Mouse (Mus musculus): ENCODE measurements around the gene Cdkal1. TPM values are rescaled to one million over a fixed set of nuclear protein-coding genes. Genes with fewer than 3 reads are reported as not detected.

The Cdkal1 gene
- polyA plus RNA-seq, 1 experiment, result 0.50 TPM

DNA sequence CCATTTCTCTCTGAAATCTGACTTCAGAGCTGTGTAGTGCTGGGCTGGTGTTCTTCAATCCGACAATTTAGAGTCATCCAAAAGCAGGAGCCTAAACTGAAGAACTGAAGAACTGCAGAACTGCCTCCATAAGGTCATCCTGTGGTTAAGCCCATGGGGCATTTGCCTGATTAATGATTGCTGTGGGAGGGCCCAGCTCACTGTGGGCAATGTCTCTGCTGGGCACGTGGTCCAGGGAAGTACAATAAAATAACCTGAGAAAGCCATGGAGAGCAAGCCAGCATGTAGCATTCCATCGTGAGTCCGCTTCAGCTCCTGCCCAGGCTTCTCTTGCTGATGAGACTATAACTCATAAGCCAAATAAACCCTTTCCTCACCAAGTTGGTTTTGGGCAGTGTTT, 202.1 kb downstream of the Cdkal1 start:
- Histone ChIP-seq H3K4me3 (replicated peaks) (no peak overlapping the region), H3K4me1 (peaks cover 18% of the 10 kb centered on the region), H3K27me3 (replicated peaks) (no peaks in the 10 kb centered on the region), H3K9me3 (no peaks in the 10 kb centered on the region), H3K36me3 (replicated peaks; ENCODE audit: low read length) (no peaks in the 10 kb centered on the region)
- TF ChIP-seq FLI1 (IDR thresholded peaks at IDR 0.05; ENCODE audit: low read length) (no peak), GATA1 (IDR thresholded peaks at IDR 0.05; ENCODE audit: borderline replicate concordance, low read length) (no peak)

DNA sequence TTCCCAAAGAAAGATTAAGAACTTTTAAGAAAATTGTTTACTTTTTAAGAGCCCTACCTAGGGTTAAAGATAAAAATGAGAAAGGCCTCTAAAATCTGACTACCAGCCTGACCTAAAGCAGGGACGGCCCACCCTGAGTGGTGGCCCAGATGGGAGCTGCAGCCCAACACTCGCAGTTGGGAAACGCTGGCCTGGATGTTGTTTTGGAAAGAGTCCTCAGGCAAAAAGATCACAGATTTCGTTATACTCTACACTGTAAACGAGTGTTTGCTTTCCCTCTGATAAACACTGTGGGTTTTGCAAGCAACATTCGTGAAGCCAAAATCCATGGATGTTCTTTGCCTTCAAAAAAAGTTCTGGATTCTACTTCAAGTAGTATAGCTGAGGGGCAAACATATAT, 202.7 kb downstream of the Cdkal1 start:
- Histone ChIP-seq H3K9me3 (no peaks in the 10 kb centered on the region), H3K36me3 (replicated peaks; ENCODE audit: low read length) (no peaks in the 10 kb centered on the region), H3K4me1 (peaks cover 20% of the 10 kb centered on the region), H3K4me3 (replicated peaks) (no peak overlapping the region), H3K27me3 (replicated peaks) (no peaks in the 10 kb centered on the region)
- TF ChIP-seq GATA1 (IDR thresholded peaks at IDR 0.05; ENCODE audit: borderline replicate concordance, low read length) (no peak), FLI1 (IDR thresholded peaks at IDR 0.05; ENCODE audit: low read length) (no peak)

DNA sequence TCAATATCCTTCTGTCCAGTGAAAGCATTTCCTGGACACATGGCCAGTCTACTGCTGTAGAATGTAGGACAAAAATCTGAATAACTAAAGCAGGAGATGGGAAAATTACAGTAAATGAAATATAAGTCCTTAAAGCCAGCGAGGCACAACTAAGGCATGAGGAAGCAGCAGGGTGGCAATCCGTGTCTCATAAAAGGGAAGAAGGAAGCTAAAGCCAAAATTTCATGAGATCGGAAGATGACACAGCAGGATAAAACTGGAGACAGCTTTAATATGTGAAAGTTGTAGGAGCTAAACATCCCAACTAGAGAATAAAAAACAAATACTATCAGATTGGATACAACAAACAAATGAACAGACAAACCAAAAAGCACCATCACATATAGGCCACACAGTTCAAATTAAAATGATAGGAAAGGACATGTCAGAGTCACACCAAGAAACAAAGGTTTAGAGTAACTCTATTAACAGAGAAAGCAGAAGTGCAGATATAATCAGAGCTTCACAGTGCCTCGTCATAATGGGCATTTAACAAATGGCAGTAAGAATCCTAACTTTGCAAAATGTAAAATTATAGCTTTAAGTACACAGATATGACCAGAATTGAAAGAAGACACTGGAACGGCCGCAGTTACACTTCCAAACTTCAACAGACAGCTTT, 204.8 kb downstream of the Cdkal1 start:
- H3K4me1 ChIP-seq, result peaks cover 27% of the 10 kb centered on the region
- no peak overlapping the region for H3K4me3 ChIP-seq (replicated peaks)
- TF ChIP-seq GATA1 (IDR thresholded peaks at IDR 0.05; ENCODE audit: borderline replicate concordance, low read length) (no peak), FLI1 (IDR thresholded peaks at IDR 0.05; ENCODE audit: low read length) (no peak)
- H3K27me3 ChIP-seq (replicated peaks), result no peaks in the 10 kb centered on the region
- H3K36me3 ChIP-seq (replicated peaks; ENCODE audit: low read length), result no peaks in the 10 kb centered on the region
- no peaks in the 10 kb centered on the region for H3K9me3 ChIP-seq

DNA sequence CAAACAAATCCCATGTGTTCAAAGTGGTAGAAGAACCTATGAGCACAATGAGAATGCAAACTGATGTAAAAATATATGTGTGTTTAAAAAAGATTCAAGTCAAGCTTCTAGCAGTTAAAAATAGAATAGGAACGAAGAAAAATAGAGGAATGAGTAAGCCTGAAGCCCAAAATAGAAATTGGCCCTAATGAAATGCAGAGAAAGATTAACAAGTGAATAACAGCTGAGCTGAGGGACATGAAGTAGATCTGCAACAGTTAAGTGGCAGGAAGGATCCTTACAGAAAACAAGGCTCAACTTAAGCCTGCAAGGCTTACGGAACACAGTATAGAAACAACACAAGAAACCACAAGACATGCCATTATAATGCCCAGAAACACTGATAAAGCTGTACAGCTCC, 205.9 kb downstream of the Cdkal1 start:
- H3K4me1 ChIP-seq, result peaks cover 27% of the 10 kb centered on the region
- H3K4me3 ChIP-seq (replicated peaks), result no peak overlapping the region
- H3K36me3 ChIP-seq (replicated peaks; ENCODE audit: low read length), result no peaks in the 10 kb centered on the region
- H3K9me3 ChIP-seq, result no peaks in the 10 kb centered on the region
- TF ChIP-seq FLI1 (IDR thresholded peaks at IDR 0.05; ENCODE audit: low read length) (no peak), GATA1 (IDR thresholded peaks at IDR 0.05; ENCODE audit: borderline replicate concordance, low read length) (no peak)
- H3K27me3 ChIP-seq (replicated peaks), result no peaks in the 10 kb centered on the region

DNA sequence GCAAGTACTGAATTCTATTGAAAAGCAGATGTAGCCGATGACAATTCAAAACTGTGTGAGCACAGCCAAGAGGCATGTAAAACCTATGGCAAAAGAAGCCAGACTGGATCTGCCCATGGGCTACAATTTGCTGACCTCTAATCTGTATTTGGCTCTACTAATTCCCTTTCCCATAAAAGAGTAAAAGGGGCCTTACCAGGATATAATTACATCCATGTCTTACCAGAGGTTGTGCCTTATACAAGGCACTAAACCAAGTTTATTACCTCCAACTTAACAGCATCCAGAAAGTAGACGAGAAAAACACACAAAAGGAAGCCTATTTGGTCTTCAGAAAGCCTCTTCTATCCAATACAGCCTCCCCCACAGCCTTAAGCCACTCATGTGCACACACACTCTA, 213.2 kb downstream of the Cdkal1 start:
- TF ChIP-seq FLI1 (IDR thresholded peaks at IDR 0.05; ENCODE audit: low read length) (no peak), GATA1 (IDR thresholded peaks at IDR 0.05; ENCODE audit: borderline replicate concordance, low read length) (no peak)
- peaks cover 17% of the 10 kb centered on the region for H3K4me1 ChIP-seq
- no peak overlapping the region for H3K4me3 ChIP-seq (replicated peaks)
- no peaks in the 10 kb centered on the region for H3K27me3 ChIP-seq (replicated peaks)
- no peaks in the 10 kb centered on the region for H3K9me3 ChIP-seq
- no peaks in the 10 kb centered on the region for H3K36me3 ChIP-seq (replicated peaks; ENCODE audit: low read length)

DNA sequence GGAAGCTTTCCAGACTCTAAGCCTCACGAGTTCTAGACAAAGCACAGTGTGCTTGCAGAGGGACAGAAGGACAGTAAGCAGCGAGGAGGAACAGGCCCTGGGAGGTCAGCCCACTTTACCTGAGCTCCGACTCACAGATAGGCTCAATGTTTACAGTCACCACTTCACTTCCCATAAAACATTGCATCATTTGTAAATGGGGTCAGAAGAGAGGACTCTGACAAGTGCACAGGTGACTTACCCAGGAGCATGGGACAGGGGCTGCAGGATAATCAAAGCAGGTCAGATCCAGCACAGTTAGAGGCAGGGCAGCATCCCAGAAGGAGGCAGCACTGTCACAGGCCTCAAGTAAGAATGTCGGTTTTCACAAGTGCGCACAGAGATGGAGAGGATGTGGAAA, 214.3 kb downstream of the Cdkal1 start:
- no peaks in the 10 kb centered on the region for H3K36me3 ChIP-seq (replicated peaks; ENCODE audit: low read length)
- TF ChIP-seq FLI1 (IDR thresholded peaks at IDR 0.05; ENCODE audit: low read length), result no peak
- peaks cover 13% of the 10 kb centered on the region for H3K4me1 ChIP-seq
- no peaks in the 10 kb centered on the region for H3K27me3 ChIP-seq (replicated peaks)
- no peak overlapping the region for H3K4me3 ChIP-seq (replicated peaks)
- no peaks in the 10 kb centered on the region for H3K9me3 ChIP-seq

DNA sequence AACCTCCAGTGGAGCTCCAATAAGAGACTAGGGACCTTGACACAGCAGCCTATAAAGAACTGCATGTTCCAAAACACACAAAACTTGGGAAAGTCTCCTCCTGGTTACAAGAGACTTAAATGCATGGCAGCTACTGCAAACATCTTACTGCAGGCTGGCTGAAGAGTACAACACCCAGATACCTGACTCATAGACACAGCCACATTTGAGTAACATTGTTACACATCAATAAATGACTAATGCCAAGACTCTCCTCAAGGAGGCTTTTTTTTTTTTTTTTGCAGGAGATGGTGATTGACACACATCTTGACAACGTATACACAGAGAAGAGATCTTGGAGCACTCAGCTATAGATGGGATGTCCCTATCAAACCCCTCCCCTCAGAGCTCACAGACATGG, 215.3 kb downstream of the Cdkal1 start:
- TF ChIP-seq FLI1 (IDR thresholded peaks at IDR 0.05; ENCODE audit: low read length) (no peak), GATA1 (IDR thresholded peaks at IDR 0.05; ENCODE audit: borderline replicate concordance, low read length) (no peak)
- H3K9me3 ChIP-seq, result no peaks in the 10 kb centered on the region
- H3K27me3 ChIP-seq (replicated peaks), result no peaks in the 10 kb centered on the region
- H3K4me3 ChIP-seq (replicated peaks), result no peak overlapping the region
- peaks cover 13% of the 10 kb centered on the region for H3K4me1 ChIP-seq
- no peaks in the 10 kb centered on the region for H3K36me3 ChIP-seq (replicated peaks; ENCODE audit: low read length)

DNA sequence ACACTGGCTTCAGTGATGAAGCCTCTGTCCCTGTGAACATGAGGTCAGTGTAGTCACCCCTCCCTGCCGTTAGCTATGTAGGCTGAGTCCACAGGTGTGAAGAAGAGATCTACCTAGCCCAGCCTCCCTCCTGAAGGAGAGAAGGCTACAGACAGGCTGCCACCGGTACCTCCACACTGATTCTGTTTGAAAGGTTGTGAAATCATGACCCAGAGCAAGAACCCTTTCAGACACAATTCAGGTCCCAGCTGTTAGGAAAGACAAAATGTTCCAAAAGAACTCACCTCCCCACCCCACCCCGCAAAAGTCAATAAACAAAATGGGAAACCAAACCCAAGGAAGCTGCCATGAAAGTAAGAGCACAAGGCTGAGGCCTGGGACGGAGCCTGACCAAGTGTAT, 217.2 kb downstream of the Cdkal1 start:
- TF ChIP-seq FLI1 (IDR thresholded peaks at IDR 0.05; ENCODE audit: low read length) (no peak), GATA1 (IDR thresholded peaks at IDR 0.05; ENCODE audit: borderline replicate concordance, low read length) (no peak)
- no peak overlapping the region for H3K4me3 ChIP-seq (replicated peaks)
- no peaks in the 10 kb centered on the region for H3K36me3 ChIP-seq (replicated peaks; ENCODE audit: low read length)
- H3K27me3 ChIP-seq (replicated peaks), result no peaks in the 10 kb centered on the region
- H3K4me1 ChIP-seq, result peaks cover 13% of the 10 kb centered on the region
- no peaks in the 10 kb centered on the region for H3K9me3 ChIP-seq

DNA sequence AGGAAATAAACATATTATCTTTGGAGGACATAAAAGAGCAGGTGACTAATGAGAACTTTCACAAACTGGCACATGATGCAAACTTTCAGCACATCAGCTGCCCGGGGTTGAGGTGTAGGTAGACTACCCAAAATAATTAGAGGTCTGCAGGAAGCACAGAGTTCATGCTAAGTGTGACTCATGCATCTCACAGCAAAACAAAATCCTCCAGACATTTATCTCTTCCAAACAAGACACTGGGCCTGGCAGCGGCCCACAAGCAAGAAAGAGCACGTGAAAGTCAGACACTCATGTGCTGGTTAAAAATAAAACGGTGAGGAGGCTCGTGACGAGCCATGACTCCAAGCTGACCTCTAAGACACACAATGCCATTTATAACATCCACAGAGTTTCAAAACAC, 217.7 kb downstream of the Cdkal1 start:
- Histone ChIP-seq H3K9me3 (no peaks in the 10 kb centered on the region), H3K27me3 (replicated peaks) (no peaks in the 10 kb centered on the region), H3K4me3 (replicated peaks) (no peak overlapping the region), H3K4me1 (peaks cover 13% of the 10 kb centered on the region), H3K36me3 (replicated peaks; ENCODE audit: low read length) (no peaks in the 10 kb centered on the region)
- no peak for TF ChIP-seq FLI1 (IDR thresholded peaks at IDR 0.05; ENCODE audit: low read length)
- no peak for TF ChIP-seq GATA1 (IDR thresholded peaks at IDR 0.05; ENCODE audit: borderline replicate concordance, low read length)

DNA sequence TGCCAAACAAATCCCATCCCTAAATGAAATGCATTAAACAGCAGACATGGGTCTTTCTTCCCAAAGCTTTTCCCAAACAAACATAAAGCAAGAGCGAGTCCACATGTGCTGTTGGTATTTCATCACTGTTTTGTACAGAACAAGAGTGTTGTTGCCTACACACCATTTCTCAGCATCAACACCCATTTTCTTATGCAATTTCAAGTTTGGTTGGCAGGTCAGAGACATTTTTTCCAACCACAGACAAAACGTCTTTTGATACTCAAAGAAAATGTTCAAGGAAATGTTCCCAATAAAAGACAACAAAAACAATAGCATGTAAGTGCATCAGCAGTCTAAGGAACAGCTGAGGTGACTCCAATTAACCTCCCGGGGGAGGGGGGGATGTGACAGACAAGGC, 219.9 kb downstream of the Cdkal1 start:
- no peaks in the 10 kb centered on the region for H3K36me3 ChIP-seq (replicated peaks; ENCODE audit: low read length)
- no peaks in the 10 kb centered on the region for H3K27me3 ChIP-seq (replicated peaks)
- TF ChIP-seq GATA1 (IDR thresholded peaks at IDR 0.05; ENCODE audit: borderline replicate concordance, low read length) (no peak), FLI1 (IDR thresholded peaks at IDR 0.05; ENCODE audit: low read length) (no peak)
- no peaks in the 10 kb centered on the region for H3K9me3 ChIP-seq
- H3K4me1 ChIP-seq, result peaks cover 13% of the 10 kb centered on the region
- no peak overlapping the region for H3K4me3 ChIP-seq (replicated peaks)

DNA sequence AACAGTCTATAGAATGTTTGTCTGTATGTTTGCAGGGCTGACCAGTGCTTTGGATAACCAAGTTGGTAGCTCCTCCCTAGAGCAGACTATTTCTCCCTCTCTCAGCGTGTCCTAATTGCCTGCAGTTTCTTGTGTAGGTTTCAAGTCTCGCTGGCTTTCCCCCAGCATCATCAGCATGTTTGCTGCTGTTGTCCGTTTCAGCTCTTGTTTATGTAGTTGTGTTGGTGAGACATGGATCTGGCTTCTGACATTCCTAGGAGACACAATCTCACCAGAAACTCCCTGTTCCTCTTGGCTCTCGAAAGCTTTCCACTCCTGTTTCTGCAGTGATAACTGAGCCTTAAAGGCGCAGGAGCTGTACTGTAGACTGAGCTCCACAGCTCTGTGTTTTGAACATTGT, 224.1 kb downstream of the Cdkal1 start:
- Histone ChIP-seq H3K9me3 (no peaks in the 10 kb centered on the region), H3K4me3 (replicated peaks) (no peak overlapping the region), H3K36me3 (replicated peaks; ENCODE audit: low read length) (no peaks in the 10 kb centered on the region), H3K27me3 (replicated peaks) (no peaks in the 10 kb centered on the region), H3K4me1 (peaks cover 10% of the 10 kb centered on the region)
- TF ChIP-seq FLI1 (IDR thresholded peaks at IDR 0.05; ENCODE audit: low read length) (no peak), GATA1 (IDR thresholded peaks at IDR 0.05; ENCODE audit: borderline replicate concordance, low read length) (no peak)

Data from megakaryocyte, embryonic 14.5 days (primary cell).